Mouse (Mus musculus): ENCODE data around the gene Celf5.

DNA sequence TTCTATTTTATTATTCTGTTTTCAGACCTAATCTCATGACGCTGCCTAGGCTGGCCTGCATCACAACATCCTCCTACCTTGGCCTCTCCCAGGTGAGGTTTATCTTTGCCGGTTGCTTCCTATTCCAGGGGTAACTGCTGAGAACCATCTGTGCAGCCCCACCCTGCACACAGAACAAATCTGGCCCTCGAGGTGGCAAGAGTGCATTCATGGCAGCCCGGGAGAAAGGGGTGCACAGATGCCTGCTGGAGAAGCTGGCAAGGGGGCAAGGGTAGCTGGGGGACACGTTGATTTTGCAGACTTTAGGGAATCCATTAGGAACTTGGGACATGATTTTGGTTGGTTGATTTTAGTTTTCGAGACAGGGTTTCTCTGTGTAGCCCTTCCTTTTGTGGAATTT lies 24.2 kb downstream of the Celf5 start:
- TF ChIP-seq CTCF (IDR thresholded peaks at IDR 0.05; ENCODE audit: low read depth, low read length) (no peak), POLR2A (IDR thresholded peaks at IDR 0.05; ENCODE audit: extremely low read depth, insufficient read depth, low read length) (no peak)
